Comparison of ENCODE assay signal across 9 mouse cellular contexts in the genomic region with DNA sequence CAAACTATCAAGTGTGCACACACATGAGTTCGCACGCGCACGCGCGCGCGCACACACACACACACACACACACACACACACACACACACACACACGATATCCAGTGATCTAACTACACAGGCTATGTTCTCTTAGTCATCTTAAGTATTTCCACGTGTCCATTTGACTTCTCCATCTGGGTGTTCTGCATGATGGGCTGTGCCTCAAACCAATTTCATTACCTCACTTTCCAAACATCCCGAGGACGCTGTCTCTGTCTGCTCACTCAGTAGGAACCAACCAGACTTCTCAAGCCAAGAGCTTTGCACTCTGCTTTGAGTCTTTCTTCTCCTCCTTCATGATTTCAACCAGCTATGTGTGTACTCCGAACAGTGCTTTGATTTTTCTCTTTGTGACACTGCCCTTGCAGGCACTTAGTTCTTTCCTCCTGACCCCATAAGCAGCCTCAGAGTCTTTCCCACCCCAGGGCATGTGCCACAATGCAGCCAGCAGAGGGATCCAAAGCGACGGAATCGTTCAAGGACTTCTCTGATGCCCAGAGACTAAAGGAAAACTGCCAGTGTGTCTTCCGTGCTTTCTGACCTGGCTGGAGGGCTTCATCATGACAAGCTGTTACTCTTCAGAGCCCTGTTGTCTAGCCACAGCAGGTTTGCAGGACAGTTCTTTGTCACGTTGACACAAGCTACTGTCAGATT.
DNase-seq lines count a peak whose midpoint lies in the region; ATAC-seq lines count a peak whose summit lies in the region.
"Had no signal": no experiment of that assay in that cellular context is flagged by ENCODE, and none has a peak within 500 bp of the region (broad histone marks: within the 10 kb centered on the region; RNA-seq: fewer than 3 reads in every experiment).

No protein-coding gene starts in this region.

- H3K4me2 ChIP-seq in hindbrain, embryonic 11.5 days (replicated peaks; ENCODE audit: low read depth, low read length): no peak overlapping the region
- H3K4me2 ChIP-seq in hindbrain, embryonic 12.5 days (replicated peaks): no peak overlapping the region
- H3K4me2 ChIP-seq in embryonic facial prominence, embryonic 12.5 days (replicated peaks): no peak overlapping the region
- no peak overlapping the region for H3K4me2 ChIP-seq in limb, embryonic 12.5 days

- ATAC-seq in hindbrain, embryonic 11.5 days (ENCODE audit: low FRiP score): no peak
- no peak for ATAC-seq in hindbrain, embryonic 12.5 days (ENCODE audit: low FRiP score)
- no peak for ATAC-seq in embryonic facial prominence, embryonic 12.5 days (ENCODE audit: insufficient number of reproducible peaks, insufficient read depth, low FRiP score, low TSS enrichment)
- peak; percentile 37; the same call in 1 of the 2 replicates for ATAC-seq in limb, embryonic 12.5 days (ENCODE audit: insufficient number of reproducible peaks, insufficient read depth, low FRiP score, low TSS enrichment, low read depth)

- no peaks in the 10 kb centered on the region for H3K4me1 ChIP-seq in hindbrain, embryonic 11.5 days (replicated peaks; ENCODE audit: control insufficient read depth, insufficient read depth, low read length)
- no peaks in the 10 kb centered on the region for H3K4me1 ChIP-seq in hindbrain, embryonic 12.5 days
- H3K4me1 ChIP-seq in embryonic facial prominence, embryonic 12.5 days: peaks cover 16% of the 10 kb centered on the region
- H3K4me1 ChIP-seq in limb, embryonic 12.5 days (replicated peaks): peaks cover 27% of the 10 kb centered on the region

- H3K36me3 ChIP-seq in hindbrain, embryonic 11.5 days (ENCODE audit: control insufficient read depth, insufficient read depth, low read length): no peaks in the 10 kb centered on the region
- no peaks in the 10 kb centered on the region for H3K36me3 ChIP-seq in hindbrain, embryonic 12.5 days
- no peaks in the 10 kb centered on the region for H3K36me3 ChIP-seq in embryonic facial prominence, embryonic 12.5 days
- H3K36me3 ChIP-seq in limb, embryonic 12.5 days: no peaks in the 10 kb centered on the region

- no peak overlapping the region for H3K4me3 ChIP-seq in hindbrain, embryonic 11.5 days (ENCODE audit: low read depth, low read length)
- no peak overlapping the region for H3K4me3 ChIP-seq in hindbrain, embryonic 12.5 days
- no peak overlapping the region for H3K4me3 ChIP-seq in embryonic facial prominence, embryonic 12.5 days
- no peak overlapping the region for H3K4me3 ChIP-seq in limb, embryonic 12.5 days (replicated peaks)
- H3K4me3 ChIP-seq: myocyte had no signal

- no peaks in the 10 kb centered on the region for H3K9me3 ChIP-seq in hindbrain, embryonic 11.5 days (ENCODE audit: control insufficient read depth, low read length)
- H3K9me3 ChIP-seq in hindbrain, embryonic 12.5 days (replicated peaks): no peaks in the 10 kb centered on the region
- H3K9me3 ChIP-seq in embryonic facial prominence, embryonic 12.5 days: no peaks in the 10 kb centered on the region
- H3K9me3 ChIP-seq in limb, embryonic 12.5 days: no peaks in the 10 kb centered on the region

- WGBS in hindbrain, embryonic 11.5 days: 68% methylated on average over 18 of the region's 18 CpGs
- WGBS in hindbrain, embryonic 12.5 days: 67% methylated on average over 18 of the region's 18 CpGs
- 53% methylated on average over 18 of the region's 18 CpGs for WGBS in embryonic facial prominence, embryonic 12.5 days
- WGBS in limb, embryonic 12.5 days: 62% methylated on average over 18 of the region's 18 CpGs

- no peaks in the 10 kb centered on the region for H3K27me3 ChIP-seq in hindbrain, embryonic 11.5 days (ENCODE audit: control insufficient read depth, insufficient read depth, low read length)
- no peaks in the 10 kb centered on the region for H3K27me3 ChIP-seq in hindbrain, embryonic 12.5 days
- H3K27me3 ChIP-seq in embryonic facial prominence, embryonic 12.5 days: no peaks in the 10 kb centered on the region
- no peaks in the 10 kb centered on the region for H3K27me3 ChIP-seq in limb, embryonic 12.5 days

- intact Hi-C loops in heart, postnatal 14 days (cut with DNase I): loop anchor here (2.0 kb wide), 1 partner anchor 351 kb away; no protein-coding TSS in a partner anchor

- no peak overlapping the region for H3K9ac ChIP-seq in hindbrain, embryonic 11.5 days (ENCODE audit: low read depth, low read length)
- H3K9ac ChIP-seq in hindbrain, embryonic 12.5 days: no peak overlapping the region
- H3K9ac ChIP-seq in embryonic facial prominence, embryonic 12.5 days: no peak overlapping the region
- no peak overlapping the region for H3K9ac ChIP-seq in limb, embryonic 12.5 days (replicated peaks)

- H3K27ac ChIP-seq in hindbrain, embryonic 11.5 days (ENCODE audit: low read depth, low read length): no peak overlapping the region
- H3K27ac ChIP-seq in hindbrain, embryonic 12.5 days: no peak overlapping the region
- peak overlapping the region; percentile 80 for H3K27ac ChIP-seq in embryonic facial prominence, embryonic 12.5 days
- H3K27ac ChIP-seq in limb, embryonic 12.5 days: peak overlapping the region; percentile 78

- peak; percentile 68 for DNase-seq in hindbrain, embryonic 11.5 days (ENCODE audit: low spot score)
- peak; percentile 48 for DNase-seq in adrenal gland, postnatal 25 days
- peak; percentile 41 to 63 for DNase-seq in heart, postnatal 14 days
- DNase-seq in retina, postnatal 1 day: peak; percentile 83
- no peak for DNase-seq in layer of hippocampus, adult 9-10 months (ENCODE audit: low spot score)

Comparison
In these comparisons a context has a peak if more than half of its experiments do, and no peak if none do; other contexts are left out.
1. H3K27ac ChIP-seq: peak in embryonic facial prominence, embryonic 12.5 days (single experiment) and limb, embryonic 12.5 days (single experiment); none in hindbrain, embryonic 11.5 days (single experiment) and hindbrain, embryonic 12.5 days (single experiment).